Mouse (Mus musculus) cerebellum, adult 8-10 months (tissue): ENCODE data around the gene Hacd2.

Experiments
- DNase-seq: peaks from one replicate; pipeline ENCODE4 v3.0.0; 2022

Hacd2 gene

DNA sequence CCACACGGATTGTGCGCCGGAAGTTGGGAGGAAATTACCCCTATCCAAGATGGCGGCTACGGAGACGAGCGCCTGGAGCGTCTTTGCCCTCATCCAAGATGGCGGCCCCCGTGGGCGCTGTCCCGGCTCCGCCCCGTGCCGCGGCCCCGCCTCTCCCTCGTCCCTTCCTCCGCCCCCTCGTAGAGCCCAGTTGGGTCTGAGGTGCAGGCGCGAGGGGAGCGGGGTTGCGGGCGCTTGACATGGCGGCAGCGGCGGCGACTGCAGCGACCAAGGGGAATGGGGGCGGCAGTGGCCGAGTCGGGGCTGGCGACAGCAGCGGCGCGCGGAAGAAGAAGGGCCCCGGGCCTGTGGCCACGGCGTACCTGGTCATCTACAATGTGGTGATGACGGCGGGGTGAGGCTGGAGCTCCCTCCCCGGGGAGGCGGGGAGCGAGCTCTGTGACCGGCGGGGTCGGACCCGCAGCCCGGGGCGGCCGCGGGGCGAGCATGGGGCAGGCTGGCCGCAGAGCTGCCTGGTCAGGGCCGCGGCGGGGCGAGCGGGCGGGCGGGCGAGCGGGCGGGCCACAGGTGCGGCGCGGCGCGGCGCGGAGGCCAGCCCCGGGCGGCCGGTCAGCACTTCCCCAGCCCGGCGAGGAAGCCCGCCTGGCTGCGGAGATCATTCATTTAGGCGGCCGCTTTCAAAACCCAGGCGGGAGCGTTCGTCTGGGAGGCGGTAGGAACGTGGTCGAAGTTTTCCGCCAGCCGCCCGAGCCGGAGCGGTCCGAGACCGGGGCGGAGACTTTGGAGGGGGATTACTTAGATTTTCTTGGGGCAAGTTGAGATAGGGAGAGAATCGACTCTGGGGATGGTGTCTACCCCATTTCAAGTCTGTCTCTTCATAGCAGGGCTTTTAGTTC lies at the start of gene Hacd2:
TSS of gene Hacd2 (plus strand) at position 187 of the 896 bp plus-strand sequence.
- peak; percentile 94 for DNase-seq

DNA sequence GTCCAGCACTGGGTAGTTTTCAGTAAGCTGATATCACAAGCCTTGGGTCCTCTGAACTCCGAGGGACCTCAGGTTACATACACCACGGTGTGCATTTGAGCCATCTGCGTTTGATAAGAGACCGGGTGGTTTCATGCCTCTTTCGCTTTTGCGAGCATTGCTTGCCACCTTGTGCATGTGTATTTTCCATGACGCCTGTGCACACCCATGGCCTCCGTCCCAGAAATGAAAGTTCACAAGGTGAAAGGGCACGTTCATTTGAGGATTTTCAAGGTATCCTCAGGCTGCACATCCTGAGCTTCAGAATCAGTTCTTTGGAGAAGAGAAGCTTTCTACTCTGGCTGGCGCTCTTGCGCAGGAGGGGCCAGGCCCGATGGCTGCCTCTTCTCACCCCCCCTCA lies 49.8 kb upstream of the Hacd2 start:
- no peak for DNase-seq

- no peak for DNase-seq
These were observed 46.7 kb upstream of the Hacd2 start for GRCm38 (mm10) chr16:34975544-34975943.

DNA sequence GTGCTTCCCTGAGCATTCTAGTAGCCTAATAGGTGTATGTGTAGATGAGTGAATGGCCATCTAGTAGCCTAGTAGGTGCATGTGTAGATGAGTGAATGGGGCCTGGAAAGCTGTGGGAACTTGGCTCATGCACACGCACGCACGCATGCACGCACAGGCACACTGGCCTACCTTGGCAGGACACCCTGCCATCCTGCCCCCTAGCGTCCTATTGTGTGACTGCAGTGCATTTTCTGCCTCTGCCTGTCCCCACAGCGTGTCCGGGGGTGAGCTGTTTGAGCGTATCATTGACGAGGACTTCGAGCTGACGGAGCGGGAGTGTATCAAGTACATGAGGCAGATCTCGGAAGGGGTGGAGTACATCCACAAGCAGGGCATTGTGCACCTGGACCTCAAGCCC lies 45.6 kb upstream of the Hacd2 start:
- no peak for DNase-seq

DNA sequence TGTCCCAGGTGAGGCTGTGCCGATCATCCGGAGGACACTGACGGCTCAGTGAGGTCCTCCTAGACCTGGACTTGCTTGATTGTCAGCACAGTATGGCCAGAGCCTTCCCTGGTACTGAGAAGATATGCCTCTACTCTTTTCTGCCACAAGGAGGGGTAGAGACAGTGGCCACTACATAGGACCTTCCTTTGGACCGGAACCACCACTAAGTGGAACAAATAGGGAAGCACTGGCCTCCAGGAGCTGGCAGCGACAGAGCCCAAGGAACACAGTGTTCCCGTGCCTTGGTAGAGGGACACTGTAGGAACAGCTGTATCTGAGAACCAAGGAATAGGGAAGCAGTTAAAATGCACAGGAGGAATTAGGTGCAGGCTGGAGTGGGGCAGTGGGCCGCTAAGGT lies 44.2 kb upstream of the Hacd2 start:
- DNase-seq: no peak

GRCm38 (mm10) chr16:34981009-34981408 lies 41.2 kb upstream of the Hacd2 start:
- DNase-seq: no peak

DNA sequence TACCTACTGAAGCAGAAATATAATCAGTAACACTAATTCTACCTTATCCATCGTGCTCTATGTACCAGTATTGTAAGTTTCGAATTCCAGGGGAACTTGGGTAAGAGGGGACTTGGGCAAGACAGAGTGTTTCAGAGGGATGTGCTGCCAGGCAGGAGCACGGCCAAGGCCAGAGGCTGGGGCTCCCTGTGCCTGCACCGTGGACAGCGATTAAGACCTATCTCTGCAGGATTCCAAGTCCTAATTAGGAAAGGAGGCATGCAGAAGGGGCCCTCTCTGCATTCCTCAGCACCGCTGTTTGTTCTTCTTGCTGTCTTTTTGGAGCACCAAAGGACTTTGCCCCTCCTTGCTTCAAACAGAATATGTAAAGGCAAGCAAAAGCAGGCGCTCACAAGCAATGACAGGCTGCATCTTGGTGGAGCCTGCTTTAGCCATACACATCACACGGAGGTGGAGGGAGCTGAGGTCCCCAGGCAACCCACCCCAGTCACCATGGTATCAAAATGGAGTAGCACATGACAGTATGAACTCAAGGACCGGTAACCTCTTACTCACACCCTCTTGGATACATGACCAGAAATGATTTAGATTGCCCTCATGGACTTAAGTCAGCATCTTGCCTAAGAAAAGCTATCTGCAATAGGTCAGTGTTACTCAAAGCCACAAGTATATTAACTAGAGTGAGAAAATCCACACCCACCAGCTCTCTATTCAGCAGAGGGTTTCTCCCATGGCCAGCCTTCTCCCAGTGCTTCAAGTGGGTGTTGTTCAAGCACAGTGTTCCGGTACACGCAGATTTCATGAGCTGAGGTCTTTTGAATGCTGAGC lies 37.8 kb upstream of the Hacd2 start:
- DNase-seq: no peak

DNA sequence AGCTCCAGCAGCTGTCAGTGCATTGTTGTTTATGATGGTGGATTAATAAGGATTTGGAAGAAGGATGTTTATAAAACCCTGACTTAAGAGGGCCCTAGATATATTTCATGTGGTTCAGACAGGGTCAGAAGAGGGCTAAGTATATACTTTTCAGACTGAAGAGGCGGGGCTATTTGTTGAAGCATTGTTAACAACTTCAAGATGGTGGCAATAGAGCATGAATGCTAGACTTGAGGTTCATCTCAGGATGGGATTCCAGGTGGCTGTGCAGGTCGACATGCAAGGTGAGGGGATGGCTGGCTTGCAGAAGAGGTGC lies 37.2 kb upstream of the Hacd2 start:
- DNase-seq: no peak

DNA sequence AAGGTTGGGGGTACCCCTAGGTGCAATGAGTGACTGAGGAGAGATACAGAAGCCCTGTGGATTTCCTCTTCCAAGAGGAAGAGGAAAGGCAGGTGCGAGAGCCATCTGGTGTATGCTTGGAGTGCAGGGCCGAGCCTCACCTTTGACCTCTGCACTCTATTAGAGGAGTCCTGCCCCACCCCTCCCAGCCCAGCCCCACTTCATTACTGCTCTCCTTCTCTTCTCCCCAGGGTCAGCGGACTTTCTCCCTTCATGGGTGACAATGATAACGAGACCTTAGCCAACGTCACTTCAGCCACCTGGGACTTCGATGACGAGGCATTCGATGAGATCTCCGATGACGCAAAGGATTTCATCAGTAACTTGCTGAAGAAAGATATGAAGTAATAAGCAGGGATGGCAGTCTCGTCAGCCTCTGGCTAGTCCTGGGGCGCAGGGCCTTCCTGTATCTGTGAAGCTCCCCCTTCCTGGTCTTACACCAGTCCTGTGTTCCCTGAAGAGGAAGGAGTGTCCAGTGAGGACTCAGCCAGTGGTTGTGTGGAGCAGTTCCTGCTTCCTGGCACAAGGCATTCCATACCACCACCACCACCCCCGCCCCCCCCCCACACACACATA lies 35.9 kb upstream of the Hacd2 start:
- DNase-seq: no peak

DNA sequence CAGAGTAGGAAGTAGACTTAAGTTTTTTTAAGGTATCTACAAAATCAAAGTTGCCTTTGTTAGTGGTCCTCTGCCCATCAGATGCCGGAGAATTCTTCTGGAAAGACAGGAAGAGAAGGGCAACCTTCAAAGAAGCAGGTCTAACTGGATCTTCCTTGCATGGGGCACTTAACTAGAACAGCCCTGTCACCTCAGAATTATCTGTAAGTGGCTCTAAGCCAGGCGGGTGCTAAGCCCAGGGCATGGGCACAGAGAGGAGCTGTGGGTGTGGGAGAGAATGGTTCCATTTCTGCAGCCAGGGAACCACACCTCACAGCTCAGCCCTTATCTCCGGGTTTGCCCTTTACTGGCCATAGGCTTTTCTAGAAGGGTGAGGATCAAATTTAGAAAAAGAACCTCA lies 30.9 kb upstream of the Hacd2 start:
- no peak for DNase-seq

DNA sequence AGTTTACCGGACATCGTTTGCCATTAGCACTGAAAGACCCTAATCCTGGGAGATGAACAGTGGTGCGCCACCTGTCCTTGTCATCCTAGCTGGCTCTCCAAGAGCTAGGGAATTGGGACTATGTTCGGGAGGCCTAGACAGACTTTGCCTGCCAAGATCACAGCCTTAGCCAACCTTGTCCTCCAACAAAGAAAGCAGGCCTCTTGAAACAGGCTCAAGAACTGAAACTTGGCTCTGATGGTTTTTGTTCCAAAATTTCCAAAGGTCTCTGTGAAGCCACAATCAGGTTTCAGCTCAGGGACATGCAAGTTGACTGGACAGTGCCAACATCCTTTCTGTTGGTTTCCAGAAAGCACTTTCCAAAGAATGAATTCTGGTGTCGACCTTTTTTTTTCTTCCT lies 29.4 kb upstream of the Hacd2 start:
- DNase-seq: no peak

- no peak for DNase-seq
These were observed 28.4 kb upstream of the Hacd2 start for GRCm38 (mm10) chr16:34993694-34994330.

DNA sequence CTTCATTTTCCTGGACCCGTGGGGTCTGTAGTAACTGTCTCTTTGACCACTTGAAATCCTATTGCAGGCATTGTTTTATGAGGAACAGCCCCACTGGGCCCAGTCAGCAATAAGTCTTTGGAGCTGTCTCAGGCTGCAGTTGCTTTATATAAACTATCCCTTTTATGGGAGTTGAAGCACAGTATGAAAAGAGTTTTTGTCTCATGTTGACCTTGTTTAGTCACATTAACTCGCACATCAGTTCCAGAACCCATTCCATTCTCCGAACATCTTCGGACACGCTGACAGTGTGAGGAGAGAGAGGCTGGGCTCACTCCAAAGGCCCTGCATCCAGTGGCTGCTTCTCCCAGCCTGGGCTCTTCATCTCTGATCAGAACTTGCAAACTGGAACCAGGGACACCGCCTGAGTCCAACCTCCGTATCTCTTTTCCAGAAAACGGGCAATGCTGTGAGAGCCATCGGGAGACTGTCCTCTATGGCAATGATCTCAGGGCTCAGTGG lies 27.5 kb upstream of the Hacd2 start:
- DNase-seq: no peak

GRCm38 (mm10) chr16:34996133-34996532 lies 26.1 kb upstream of the Hacd2 start:
- DNase-seq: no peak

DNA sequence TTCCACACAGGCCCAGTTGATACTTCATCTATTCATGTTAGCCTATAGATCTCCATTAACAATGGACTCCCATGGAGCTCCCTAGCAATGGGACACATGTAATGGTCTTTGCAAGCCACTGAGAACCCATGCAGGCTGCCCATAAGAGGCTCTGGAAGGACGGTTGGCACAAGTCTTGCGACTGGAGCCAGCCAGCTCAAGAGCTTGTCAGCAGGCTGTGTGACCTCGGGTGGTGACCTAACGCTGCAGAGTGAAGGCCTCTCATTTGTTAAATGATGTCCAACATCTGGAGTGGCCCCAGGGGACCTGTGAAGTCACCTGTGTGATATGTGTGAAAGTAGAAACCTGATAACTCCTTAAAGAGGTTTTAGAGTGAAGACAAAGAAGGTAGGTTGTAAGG lies 25.2 kb upstream of the Hacd2 start:
- DNase-seq: no peak

DNA sequence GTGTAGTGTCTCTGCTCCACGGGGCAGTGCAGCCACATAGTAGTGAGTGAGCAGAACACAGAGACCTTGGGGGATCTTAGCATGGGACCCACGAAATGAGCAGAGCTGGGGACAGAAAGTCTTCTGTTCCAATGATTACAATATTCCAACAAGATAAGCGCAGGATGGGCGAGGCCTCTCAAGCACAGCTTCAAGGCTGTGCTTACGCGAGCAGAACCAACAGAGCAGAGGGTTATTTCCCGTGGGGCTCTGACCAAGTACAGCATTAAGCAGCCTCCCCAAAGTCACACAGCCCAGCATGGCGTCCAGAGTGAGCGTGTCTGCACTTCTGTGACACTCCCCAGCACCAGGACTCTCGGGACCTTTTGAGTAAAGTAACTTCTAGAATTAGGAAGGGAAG lies 24.7 kb upstream of the Hacd2 start:
- no peak for DNase-seq

DNA sequence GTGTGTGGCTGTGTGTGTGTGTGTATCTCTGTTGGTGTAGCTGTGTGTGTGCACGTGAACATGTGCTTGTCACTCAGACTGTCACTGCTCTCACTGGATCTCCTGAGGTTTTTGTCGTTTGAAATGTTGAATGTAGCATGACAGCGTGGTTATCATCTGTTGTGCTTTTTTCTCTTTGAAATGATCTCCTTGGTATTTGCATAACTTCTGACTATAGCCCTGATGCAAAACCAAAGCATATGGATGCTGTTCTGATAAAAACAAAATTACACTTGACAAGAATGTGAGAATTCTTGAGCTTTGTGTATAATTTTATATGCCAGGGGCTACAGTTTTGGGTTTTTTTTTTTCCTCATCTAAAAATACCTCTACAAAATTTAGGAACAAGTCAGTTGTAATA lies 23.2 kb upstream of the Hacd2 start:
- no peak for DNase-seq

DNA sequence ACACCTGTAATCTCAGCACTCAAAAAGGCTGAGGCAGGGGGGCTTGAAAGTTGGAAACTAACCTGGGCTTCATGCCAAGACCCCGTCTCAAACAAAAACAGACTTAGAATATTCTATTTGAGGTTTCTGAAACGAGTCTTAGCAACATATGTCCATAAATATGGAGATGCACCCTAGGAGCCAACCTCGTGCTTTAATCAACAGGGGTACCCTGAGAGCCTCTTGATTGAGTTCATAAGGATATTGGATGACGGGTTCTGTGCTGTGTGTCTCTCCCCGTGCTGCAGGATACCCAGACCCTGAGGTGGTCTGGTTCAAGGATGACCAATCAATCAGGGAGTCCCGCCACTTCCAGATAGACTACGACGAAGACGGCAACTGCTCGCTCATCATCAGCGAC lies 22.2 kb upstream of the Hacd2 start:
- DNase-seq: no peak

- no peak for DNase-seq
These were observed 21.2 kb upstream of the Hacd2 start for GRCm38 (mm10) chr16:35000923-35001560.

DNA sequence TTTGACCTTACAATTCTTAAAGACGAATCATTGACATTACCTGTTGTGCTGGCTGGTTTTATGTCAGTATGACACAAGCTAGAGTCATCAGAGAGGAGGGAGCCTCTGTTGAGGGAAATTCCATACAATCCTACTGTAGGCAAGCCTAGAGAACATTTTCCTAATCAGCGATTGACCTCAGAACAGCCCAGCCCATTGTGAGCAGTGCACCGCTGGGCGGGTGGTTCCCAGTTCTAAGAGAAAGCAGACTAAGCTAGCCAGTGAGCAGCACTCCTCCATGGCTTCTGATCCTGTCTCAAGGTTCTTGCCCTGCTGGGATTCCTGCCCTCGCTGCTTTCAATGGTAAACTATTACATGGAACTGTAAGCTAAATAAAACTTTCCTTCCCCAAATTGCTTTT lies 17.9 kb upstream of the Hacd2 start:
- no peak for DNase-seq

DNA sequence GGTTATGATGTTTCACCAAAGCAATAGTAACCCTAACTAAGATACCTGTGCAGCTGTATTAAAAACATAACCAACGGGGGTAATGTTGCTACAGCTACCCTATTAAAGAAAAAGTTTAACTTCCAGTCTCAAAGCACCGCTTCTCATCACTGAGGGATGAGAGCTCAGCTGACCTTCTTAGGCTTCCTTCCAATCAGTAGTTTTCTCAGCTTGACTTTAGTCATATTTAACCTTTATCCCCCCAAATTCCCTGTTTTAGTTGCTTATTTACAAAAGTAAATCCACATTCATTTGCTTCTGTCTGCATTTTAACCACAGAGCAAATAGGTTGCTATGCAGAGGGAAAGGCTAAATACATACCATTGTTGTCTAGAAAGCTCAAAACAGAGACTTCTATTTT lies 17.5 kb upstream of the Hacd2 start:
- DNase-seq: no peak

DNA sequence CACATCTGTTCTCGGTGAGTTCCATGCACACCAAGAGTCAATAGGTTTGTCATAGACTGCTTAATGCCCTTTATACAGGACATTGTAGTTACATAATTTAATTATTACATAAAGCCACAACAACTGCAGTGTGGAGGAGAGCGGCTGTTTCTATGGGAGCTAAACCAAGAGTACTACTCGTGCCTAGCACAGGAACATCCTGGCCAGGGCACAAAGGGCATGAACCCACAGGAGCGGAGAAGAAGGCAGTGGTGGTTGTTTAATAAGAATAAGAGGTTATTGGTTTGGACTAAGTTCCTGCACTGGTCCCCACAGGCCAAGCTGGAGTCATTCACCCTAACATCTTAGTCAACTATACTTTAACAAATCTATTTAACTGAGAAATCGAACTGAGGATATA lies 16.0 kb upstream of the Hacd2 start:
- DNase-seq: no peak

DNA sequence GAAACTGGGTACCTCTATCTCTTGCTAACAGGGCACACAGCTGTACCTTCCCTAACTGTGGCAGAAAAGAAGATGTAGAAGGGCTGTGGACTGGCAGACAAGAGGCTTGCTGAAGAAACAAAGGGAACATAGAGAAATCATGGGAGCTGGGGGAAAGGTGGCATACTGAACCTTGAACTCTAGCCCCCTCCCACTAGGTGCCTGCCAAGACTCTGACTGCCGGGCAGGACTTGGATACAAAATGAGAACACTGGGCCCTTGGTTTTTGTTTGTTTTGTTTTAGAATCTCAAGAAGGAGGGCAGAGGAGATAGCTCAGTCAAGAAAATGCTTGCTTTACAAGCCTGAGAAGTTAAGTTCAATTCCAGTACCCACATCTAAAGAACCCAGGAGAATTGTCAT lies 14.9 kb upstream of the Hacd2 start:
- no peak for DNase-seq
